Mouse (Mus musculus): Measurements from ENCODE around the gene Crybg3. TPM values are rescaled to one million over a fixed set of nuclear protein-coding genes. Genes with fewer than 3 reads are reported as not detected.
A peak's percentile ranks its signal among the peaks of the same experiment; 100 is the strongest.

Crybg3 gene
- total RNA-seq, 2 experiments from 2014 or later, result 44.3 to 57.6 TPM

- intact Hi-C loops (cut with DNase I), result no loop called here
- no peak overlapping the region for H3K4me3 ChIP-seq
- H3K27ac ChIP-seq, result no peak overlapping the region
- DNase-seq, result no peak
- no peak for TF ChIP-seq CTCF (IDR thresholded peaks at IDR 0.05)
These were observed 30.0 kb downstream of the Crybg3 start for GRCm38 (mm10) chr16:59570807-59571206.

GRCm38 (mm10) chr16:59569837-59570236 lies 30.9 kb downstream of the Crybg3 start:
- no peak for DNase-seq
- no peak overlapping the region for H3K4me3 ChIP-seq
- no peak for TF ChIP-seq CTCF (IDR thresholded peaks at IDR 0.05)
- H3K27ac ChIP-seq, result no peak overlapping the region
- intact Hi-C loops (cut with DNase I), result no loop called here

GRCm38 (mm10) chr16:59567721-59568381 lies 32.9 kb downstream of the Crybg3 start:
- H3K4me3 ChIP-seq, result no peak overlapping the region
- TF ChIP-seq CTCF (IDR thresholded peaks at IDR 0.05), result no peak; the same call in 1 of the 2 replicates
- DNase-seq, result no peak
- intact Hi-C loops (cut with DNase I), result no loop called here
- peak overlapping the region; percentile 77 for H3K27ac ChIP-seq

GRCm38 (mm10) chr16:59566437-59566836 lies 34.3 kb downstream of the Crybg3 start:
- intact Hi-C loops (cut with DNase I), result no loop called here
- no peak overlapping the region for H3K27ac ChIP-seq
- no peak overlapping the region for H3K4me3 ChIP-seq
- no peak for TF ChIP-seq CTCF (IDR thresholded peaks at IDR 0.05)
- no peak for DNase-seq

- H3K4me3 ChIP-seq, result no peak overlapping the region
- intact Hi-C loops (cut with DNase I), result no loop called here
- no peak for DNase-seq
- H3K27ac ChIP-seq, result no peak overlapping the region
- no peak for TF ChIP-seq CTCF (IDR thresholded peaks at IDR 0.05)
These were observed 35.1 kb downstream of the Crybg3 start for GRCm38 (mm10) chr16:59565631-59566030.

- Histone ChIP-seq H3K4me3 (no peak overlapping the region), H3K27ac (no peak overlapping the region)
- intact Hi-C loops (cut with DNase I), result no loop called here
- TF ChIP-seq CTCF (IDR thresholded peaks at IDR 0.05), result no peak
- DNase-seq, result no peak
These were observed 36.8 kb downstream of the Crybg3 start for GRCm38 (mm10) chr16:59564025-59564424.

GRCm38 (mm10) chr16:59559300-59560200 lies 41.2 kb downstream of the Crybg3 start:
- TF ChIP-seq CTCF (IDR thresholded peaks at IDR 0.05), result no peak
- peak; percentile 55 for DNase-seq
- Histone ChIP-seq H3K4me3 (peak overlapping the region; percentile 40), H3K27ac (peak overlapping the region; percentile 78)
- intact Hi-C loops (cut with DNase I), result loop anchor here (5.0 kb wide), 1 partner anchor 38 kb away; no protein-coding TSS in a partner anchor

- DNase-seq, result no peak
- intact Hi-C loops (cut with DNase I), result loop anchor here (5.0 kb wide), 1 partner anchor 38 kb away; no protein-coding TSS in a partner anchor
- H3K4me3 ChIP-seq, result peak overlapping the region; percentile 40
- no peak for TF ChIP-seq CTCF (IDR thresholded peaks at IDR 0.05)
- H3K27ac ChIP-seq, result peak overlapping the region; percentile 78
These were observed 41.9 kb downstream of the Crybg3 start for GRCm38 (mm10) chr16:59558916-59559299.

- intact Hi-C loops (cut with DNase I), result no loop called here
- no peak overlapping the region for H3K4me3 ChIP-seq
- H3K27ac ChIP-seq, result no peak overlapping the region
- no peak for DNase-seq
- TF ChIP-seq CTCF (IDR thresholded peaks at IDR 0.05), result no peak
These were observed 47.2 kb downstream of the Crybg3 start for GRCm38 (mm10) chr16:59553490-59554161.

- no peak overlapping the region for H3K4me3 ChIP-seq
- DNase-seq, result no peak
- TF ChIP-seq CTCF (IDR thresholded peaks at IDR 0.05), result no peak
- H3K27ac ChIP-seq, result no peak overlapping the region
- intact Hi-C loops (cut with DNase I), result no loop called here
These were observed 49.3 kb downstream of the Crybg3 start for GRCm38 (mm10) chr16:59551507-59551906.

GRCm38 (mm10) chr16:59549631-59550030 lies 51.1 kb downstream of the Crybg3 start:
- no peak overlapping the region for H3K4me3 ChIP-seq
- intact Hi-C loops (cut with DNase I), result no loop called here
- TF ChIP-seq CTCF (IDR thresholded peaks at IDR 0.05), result no peak
- H3K27ac ChIP-seq, result no peak overlapping the region
- DNase-seq, result no peak

GRCm38 (mm10) chr16:59548582-59548947 lies 52.2 kb downstream of the Crybg3 start:
- Histone ChIP-seq H3K27ac (peak overlapping the region; percentile 65), H3K4me3 (peak overlapping the region; percentile 37; the same call in 1 of the 2 replicates)
- TF ChIP-seq CTCF (IDR thresholded peaks at IDR 0.05), result no peak
- intact Hi-C loops (cut with DNase I), result no loop called here
- no peak for DNase-seq

All from gastrocnemius, adult 2 months (tissue).